Mouse (Mus musculus): ENCODE measurements around the gene Nol3.
"Not testable (repeated sequence)": the region's sequence is repeated elsewhere in the genome, so short reads cannot be mapped to it uniquely, and the experiment has no call there.

Gene Nol3

DNA sequence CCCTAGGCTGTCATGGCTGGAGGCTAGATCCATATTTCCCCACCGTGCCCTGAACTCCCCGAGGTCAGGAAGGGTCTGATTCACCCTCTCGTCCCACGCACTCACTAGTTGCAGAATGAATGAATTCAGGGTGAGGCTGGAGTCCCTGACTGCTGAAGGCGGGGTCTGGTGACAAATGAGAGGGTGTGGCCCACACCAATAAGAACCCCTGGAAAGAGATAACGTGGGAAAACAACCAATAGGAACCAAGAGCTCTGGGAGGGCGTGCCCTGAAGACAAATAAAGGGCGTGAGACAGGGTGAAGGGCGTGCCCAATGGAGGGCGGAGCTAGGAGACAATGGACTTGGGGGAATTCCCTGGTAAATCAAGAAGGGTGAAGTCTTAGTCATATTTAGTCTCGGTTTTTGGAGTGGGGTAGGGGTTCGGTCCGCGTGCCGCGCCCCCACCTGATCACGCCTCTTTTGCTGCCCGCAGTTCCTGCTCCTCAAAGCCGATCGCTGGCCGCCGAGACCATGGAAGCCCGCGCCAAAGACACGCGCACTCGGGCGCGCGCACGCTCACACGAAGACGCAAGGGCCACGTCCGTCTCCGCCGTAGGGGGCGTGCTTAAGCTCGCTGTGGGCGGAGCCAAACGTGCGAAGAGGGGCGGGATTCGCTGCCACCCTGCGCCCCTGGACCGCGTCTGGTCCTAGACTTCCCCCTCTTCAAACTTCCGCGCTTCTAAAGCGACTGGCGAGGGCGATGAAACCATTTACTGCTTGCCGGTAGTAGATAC, 13.2 kb downstream of the Nol3 start:
- peak; percentile 95 for DNase-seq (ENCODE audit: extremely low spot score, low spot score)

GRCm38 (mm10) chr8:105289805-105290460, 14.0 kb downstream of the Nol3 start, which contains the start of gene 4931428F04Rik:
4931428F04Rik (minus strand) TSS chr8:105289864.
- DNase-seq (ENCODE audit: extremely low spot score, low spot score): peak; percentile 62

- peak; percentile 94 for DNase-seq (ENCODE audit: extremely low spot score, low spot score)
These were observed 14.8 kb downstream of the Nol3 start for GRCm38 (mm10) chr8:105290554-105291314.

DNA sequence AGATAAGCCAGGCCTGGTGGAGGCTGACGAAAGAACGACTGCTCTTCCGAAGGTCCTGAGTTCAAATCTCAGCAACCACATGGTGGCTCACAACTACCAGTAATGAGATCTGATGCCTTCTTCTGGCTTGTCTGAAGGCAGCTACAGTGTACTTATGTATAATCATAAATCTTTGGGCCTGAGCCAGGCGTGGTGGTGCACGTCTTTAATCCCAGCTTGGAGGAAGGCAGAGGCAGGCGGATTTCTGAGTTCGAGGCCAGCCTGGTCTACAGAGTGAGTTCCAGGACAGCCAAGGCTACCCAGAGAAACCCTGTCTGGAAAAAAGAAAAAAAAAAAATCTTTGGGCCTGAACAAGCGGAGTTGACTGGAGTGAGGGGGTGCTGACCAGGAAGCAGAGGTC, 15.4 kb downstream of the Nol3 start:
- DNase-seq (ENCODE audit: extremely low spot score, low spot score): not testable (repeated sequence)

GRCm38 (mm10) chr8:105291802-105292201, 15.9 kb downstream of the Nol3 start:
- not testable (repeated sequence) for DNase-seq (ENCODE audit: extremely low spot score, low spot score)

GRCm38 (mm10) chr8:105292471-105292870, 16.5 kb downstream of the Nol3 start:
- DNase-seq (ENCODE audit: extremely low spot score, low spot score): no peak

DNA sequence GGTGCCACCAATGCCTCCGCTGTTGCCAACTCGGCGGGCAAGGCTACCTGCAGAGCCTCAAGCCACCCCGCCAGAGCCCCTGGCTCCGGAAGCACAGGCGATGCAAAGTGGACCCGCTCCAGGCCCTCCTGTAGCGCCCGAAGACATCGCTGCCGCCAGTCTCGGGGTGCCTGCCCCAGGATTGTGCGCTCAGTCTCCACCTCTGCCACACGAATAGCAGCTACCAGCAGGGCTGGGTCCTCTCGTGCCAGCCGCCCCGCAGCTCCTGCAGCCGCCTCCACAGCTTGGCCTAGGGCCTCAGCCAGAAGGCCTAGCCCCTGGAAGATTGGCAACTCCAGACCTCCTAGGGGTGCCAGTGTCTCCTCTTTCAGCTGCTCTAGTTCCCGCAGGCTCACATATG, 17.5 kb downstream of the Nol3 start:
- no peak for DNase-seq (ENCODE audit: extremely low spot score, low spot score)

- DNase-seq (ENCODE audit: extremely low spot score, low spot score): no peak
These were observed 18.8 kb downstream of the Nol3 start for GRCm38 (mm10) chr8:105294776-105295175.

GRCm38 (mm10) chr8:105295256-105295655, 19.3 kb downstream of the Nol3 start:
- DNase-seq (ENCODE audit: extremely low spot score, low spot score): no peak

- no peak for DNase-seq (ENCODE audit: extremely low spot score, low spot score)
These were observed 20.1 kb downstream of the Nol3 start, which contains the start of gene Exoc3l for GRCm38 (mm10) chr8:105295895-105296573. Exoc3l (minus strand) TSS chr8:105296101.

GRCm38 (mm10) chr8:105297511-105298192, 21.7 kb downstream of the Nol3 start, which contains the start of gene E2f4:
E2f4 (plus strand) TSS chr8:105297663.
- DNase-seq (ENCODE audit: extremely low spot score, low spot score): peak; percentile 93

GRCm38 (mm10) chr8:105298351-105299252, 22.7 kb downstream of the Nol3 start:
- DNase-seq (ENCODE audit: extremely low spot score, low spot score): no peak

DNA sequence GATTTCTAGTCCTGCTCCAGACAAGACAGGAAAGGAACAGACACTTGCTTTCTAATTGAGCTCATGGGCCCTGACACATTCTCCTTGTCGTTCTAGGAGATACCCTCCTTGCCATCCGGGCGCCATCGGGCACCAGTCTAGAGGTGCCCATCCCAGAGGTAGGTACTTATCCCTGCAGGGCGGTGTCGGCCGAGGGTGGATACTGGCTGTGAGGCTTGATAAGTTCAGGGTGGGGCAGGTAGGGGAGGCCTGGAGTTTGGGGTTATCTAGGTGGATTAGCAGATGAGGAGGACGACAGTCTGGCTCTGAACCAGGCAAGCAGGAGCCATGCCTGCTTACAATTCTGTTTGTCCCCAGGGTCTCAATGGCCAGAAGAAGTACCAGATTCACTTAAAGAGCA, 24.0 kb downstream of the Nol3 start:
- DNase-seq (ENCODE audit: extremely low spot score, low spot score): no peak

DNA sequence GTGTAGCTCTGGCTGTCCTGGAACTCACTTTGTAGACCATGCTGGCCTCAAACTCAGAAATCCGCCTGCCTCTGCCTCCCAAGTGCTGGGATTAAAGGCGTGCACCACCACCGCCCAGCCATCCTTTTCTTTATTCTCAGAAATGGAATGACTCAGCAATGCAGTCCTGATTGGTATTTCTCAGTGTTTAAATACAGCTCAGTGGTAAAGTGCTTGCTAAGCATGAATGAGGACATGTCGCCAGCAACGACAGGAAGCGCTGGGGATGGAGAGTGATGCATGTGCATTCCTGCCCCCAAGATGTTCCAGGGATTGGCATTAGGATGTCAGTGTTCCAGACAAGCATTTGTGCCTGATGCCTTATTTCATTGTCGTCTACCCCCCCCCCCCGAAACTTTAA, 27.5 kb downstream of the Nol3 start:
- no peak for DNase-seq (ENCODE audit: extremely low spot score, low spot score)

GRCm38 (mm10) chr8:105303874-105304273, 27.9 kb downstream of the Nol3 start:
- DNase-seq (ENCODE audit: extremely low spot score, low spot score): no peak

- no peak for DNase-seq (ENCODE audit: extremely low spot score, low spot score)
These were observed 28.6 kb downstream of the Nol3 start for GRCm38 (mm10) chr8:105304325-105305210.

- DNase-seq (ENCODE audit: extremely low spot score, low spot score): peak; percentile 49
These were observed 29.5 kb downstream of the Nol3 start, which contains the start of gene Elmo3 for GRCm38 (mm10) chr8:105305211-105306145. Elmo3 (plus strand) TSS chr8:105305601.

Measured in neural tube, embryonic 10.5 days (tissue).